34 mouse cellular contexts compared by ENCODE assay signal in the genomic region with DNA sequence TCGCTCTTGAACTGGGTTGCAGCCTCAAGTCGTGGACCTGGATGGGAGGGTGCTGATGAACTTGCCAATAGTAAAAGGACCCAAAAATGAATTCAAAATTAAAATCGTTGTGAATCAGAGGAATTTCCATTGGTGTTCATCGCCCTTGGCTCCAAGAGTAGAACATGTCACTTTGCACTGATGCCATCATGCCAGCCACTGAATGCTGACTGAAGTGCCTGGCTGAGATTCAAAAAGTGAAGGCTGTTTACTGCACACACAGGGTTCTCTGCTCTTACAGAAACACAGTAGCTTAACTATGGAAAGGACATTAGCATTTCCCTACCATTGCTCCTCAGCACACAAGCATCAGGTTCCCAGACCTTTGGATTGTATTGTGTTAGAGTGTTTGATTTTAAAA. TPM values are rescaled to one million over a fixed set of nuclear protein-coding genes. Genes with fewer than 3 reads are reported as not detected.
"Had no signal": no experiment of that assay in that cellular context is flagged by ENCODE, and none has a peak within 500 bp of the region (broad histone marks: within the 10 kb centered on the region; RNA-seq: fewer than 3 reads in every experiment).

No protein-coding gene starts in this region.

- H3K4me3 ChIP-seq: limb, embryonic 10.5 days; limb, embryonic 12.5 days; limb, embryonic 13.5 days; limb, embryonic 15.5 days; liver, embryonic 12.5 days; liver, embryonic 13.5 days; liver, embryonic 15.5 days; lung, embryonic 15.5 days; megakaryocyte, embryonic 14.5 days; midbrain, embryonic 10.5 days; midbrain, embryonic 12.5 days; midbrain, embryonic 13.5 days; midbrain, embryonic 15.5 days; myocyte; neural tube, embryonic 12.5 days had no signal

- H3K4me2 ChIP-seq: limb, embryonic 12.5 days; limb, embryonic 13.5 days; limb, embryonic 15.5 days; liver, embryonic 11.5 days; liver, embryonic 12.5 days; liver, embryonic 13.5 days; liver, embryonic 15.5 days; lung, embryonic 14.5 days; lung, embryonic 15.5 days; midbrain, embryonic 11.5 days; midbrain, embryonic 12.5 days; midbrain, embryonic 13.5 days; midbrain, embryonic 15.5 days; neural tube, embryonic 12.5 days had no signal

- H3K27ac ChIP-seq: limb, embryonic 10.5 days; limb, embryonic 12.5 days; limb, embryonic 13.5 days; limb, embryonic 15.5 days; liver, embryonic 12.5 days; liver, embryonic 13.5 days; liver, embryonic 14.5 days; liver, embryonic 15.5 days; lung, embryonic 15.5 days; macrophage; midbrain, embryonic 10.5 days; midbrain, embryonic 12.5 days; midbrain, embryonic 13.5 days; midbrain, embryonic 15.5 days; neural tube, embryonic 12.5 days had no signal

- H3K27me3 ChIP-seq: limb, embryonic 12.5 days; limb, embryonic 13.5 days; limb, embryonic 15.5 days; lung, embryonic 15.5 days; midbrain, embryonic 12.5 days; midbrain, embryonic 13.5 days; midbrain, embryonic 15.5 days; neural tube, embryonic 12.5 days had no signal

- H3K9ac ChIP-seq: limb, embryonic 12.5 days; limb, embryonic 13.5 days; limb, embryonic 15.5 days; liver, embryonic 12.5 days; liver, embryonic 13.5 days; liver, embryonic 14.5 days; liver, embryonic 15.5 days; liver, postnatal 0 days; lung, embryonic 14.5 days; lung, embryonic 15.5 days; midbrain, embryonic 12.5 days; midbrain, embryonic 13.5 days; midbrain, embryonic 15.5 days; neural tube, embryonic 12.5 days had no signal

- H3K36me3 ChIP-seq: limb, embryonic 10.5 days; limb, embryonic 12.5 days; limb, embryonic 13.5 days; limb, embryonic 15.5 days; liver, embryonic 12.5 days; liver, embryonic 13.5 days; liver, embryonic 15.5 days; lung, embryonic 15.5 days; midbrain, embryonic 10.5 days; midbrain, embryonic 12.5 days; midbrain, embryonic 13.5 days; midbrain, embryonic 15.5 days; neural tube, embryonic 12.5 days had no signal

- ATAC-seq: liver, embryonic 12.5 days; liver, postnatal 0 days; lung, postnatal 0 days; midbrain, embryonic 13.5 days; midbrain, embryonic 15.5 days; midbrain, embryonic 16.5 days had no signal

- DNase-seq: left cerebral cortex, postnatal 4 days; liver; liver, embryonic 13.5 days; liver, postnatal 0 days; lung, adult 18-20 months; lung, adult 2 months; lung, embryonic 14.5 days; lung, postnatal 10 days; lung, postnatal 14 days; lung, postnatal 36 days; lung, postnatal 4 days; midbrain, embryonic 14.5 days had no signal

- H3K9me3 ChIP-seq: limb, embryonic 10.5 days; limb, embryonic 12.5 days; limb, embryonic 13.5 days; limb, embryonic 15.5 days; liver, embryonic 12.5 days; liver, embryonic 13.5 days; liver, embryonic 15.5 days; lung, embryonic 15.5 days; megakaryocyte, embryonic 14.5 days; midbrain, embryonic 10.5 days; midbrain, embryonic 12.5 days; midbrain, embryonic 13.5 days; midbrain, embryonic 15.5 days; neural tube, embryonic 12.5 days had no signal

- H3K4me1 ChIP-seq: midbrain, embryonic 13.5 days; midbrain, embryonic 15.5 days had no signal

RNA-seq across cellular contexts. Expression of a gene that starts 8.3 kb away (rescaled TPM):
- total RNA-seq: liver, adult 2 months; monocyte, adult 5-6 weeks had no signal
